Mouse (Mus musculus) small intestine, adult 2 months (tissue): ENCODE measurements around the gene Msi1. TPM values are rescaled to one million over a fixed set of nuclear protein-coding genes. Genes with fewer than 3 reads are reported as not detected.
"Not testable (repeated sequence)": the region's sequence is repeated elsewhere in the genome, so short reads cannot be mapped to it uniquely, and the experiment has no call there.

Experiments used
- H3K27ac ChIP-seq: fragments of 200-500 bp; 2 replicates; pipeline ENCODE4 v1.5.1; 2012; ENCODE audit warnings: low read depth, low read length, control low read depth, inconsistent platforms; ENCODE audit not compliant: insufficient read depth
- H3K27me3 ChIP-seq: fragments of 200-500 bp; 2 replicates; pipeline ENCODE4 v1.6.1; 2012; ENCODE audit warnings: mild to moderate bottlenecking, moderate library complexity, low read length, inconsistent platforms; ENCODE audit not compliant: control insufficient read depth, insufficient read depth
- H3K36me3 ChIP-seq: fragments of 200-500 bp; 2 replicates; pipeline ENCODE4 v1.6.1; 2012; ENCODE audit warnings: mild to moderate bottlenecking, low read length, control low read depth, inconsistent platforms; ENCODE audit not compliant: control insufficient read depth, insufficient read depth
- H3K4me1 ChIP-seq: fragments of 200-500 bp; 2 replicates; pipeline ENCODE4 v1.6.1; 2012; ENCODE audit warnings: low read length, inconsistent platforms, mixed read lengths; ENCODE audit not compliant: control insufficient read depth, insufficient read depth, insufficient read length
- H3K4me3 ChIP-seq: fragments of 200-500 bp; 2 replicates; pipeline ENCODE4 v1.5.1; 2012; ENCODE audit warnings: low read depth, mild to moderate bottlenecking, control low read depth, inconsistent platforms, low read length, moderate library complexity
- CTCF ChIP-seq: fragments of 200-500 bp; IDR thresholded peaks from 2 replicates; pipeline ENCODE4 v1.5.1; 2012; ENCODE audit warnings: low read depth, mild to moderate bottlenecking, control low read depth, inconsistent platforms, low read length, moderate library complexity, mixed read lengths; ENCODE audit not compliant: insufficient replicate concordance, insufficient read length; ENCODE audit errors: extremely low read depth
- POLR2A ChIP-seq: fragments of 200-500 bp; IDR thresholded peaks from 2 replicates; pipeline ENCODE4 v1.6.1; 2012; ENCODE audit warnings: low read depth, mild to moderate bottlenecking, control low read depth, inconsistent platforms, low read length, moderate library complexity
- WGBS: fragments of 180-500 bp; shearing (Covaris S2); methylation state at CpG from one replicate; pipeline ENCODE4 v1.1.7; 2018; 5-methylcytosine and 5-hydroxymethylcytosine counted together
- polyA plus RNA-seq: library from polyadenylated mRNA; depleted of rRNA; stranded (reverse); fragments of >200 nt; gene quantifications from 2 replicates; pipeline ENCODE4 v1.2.3, GENCODE M21; 2012

Gene Msi1
- polyA plus RNA-seq, 1 experiment: 9.0 TPM

GRCm38 (mm10) chr5:115437945-115438315 lies 8.5 kb downstream of the Msi1 start:
- no peaks in the 10 kb centered on the region for H3K27me3 ChIP-seq
- H3K4me1 ChIP-seq: peaks cover 8% of the 10 kb centered on the region
- no peaks in the 10 kb centered on the region for H3K36me3 ChIP-seq
- no peak overlapping the region for H3K27ac ChIP-seq
- H3K4me3 ChIP-seq: no peak overlapping the region
- TF ChIP-seq CTCF (no peak), POLR2A (no peak)
- 74% methylated on average over 2 of the region's 2 CpGs for WGBS

GRCm38 (mm10) chr5:115438667-115439066 lies 9.3 kb downstream of the Msi1 start:
- Histone ChIP-seq H3K27ac (no peak overlapping the region), H3K4me1 (peaks cover 7% of the 10 kb centered on the region), H3K4me3 (no peak overlapping the region), H3K36me3 (no peaks in the 10 kb centered on the region), H3K27me3 (no peaks in the 10 kb centered on the region)
- TF ChIP-seq POLR2A (no peak), CTCF (no peak)
- WGBS: 76% methylated on average over 7 of the region's 7 CpGs

- Histone ChIP-seq H3K36me3 (no peaks in the 10 kb centered on the region), H3K27me3 (no peaks in the 10 kb centered on the region), H3K4me1 (peaks cover 1% of the 10 kb centered on the region; the same call in 1 of the 2 replicates), H3K27ac (no peak overlapping the region), H3K4me3 (no peak overlapping the region)
- TF ChIP-seq CTCF (peak; percentile 81; the same call in 1 of the 2 replicates), POLR2A (no peak)
- WGBS: 39% methylated on average over 14 of the region's 14 CpGs
Measured at GRCm38 (mm10) chr5:115441205-115441849, 11.9 kb downstream of the Msi1 start.

- not testable (repeated sequence) for H3K27me3 ChIP-seq, H3K4me1 ChIP-seq, H3K27ac ChIP-seq, H3K4me3 ChIP-seq, H3K36me3 ChIP-seq
- peak; percentile 45; the same call in 1 of the 2 replicates for TF ChIP-seq CTCF
- WGBS: 77% methylated on average over 5 of the region's 5 CpGs
Measured at GRCm38 (mm10) chr5:115442663-115443062, 13.3 kb downstream of the Msi1 start.

GRCm38 (mm10) chr5:115444130-115444529 lies 14.7 kb downstream of the Msi1 start:
- H3K27me3 ChIP-seq: no peaks in the 10 kb centered on the region
- H3K4me1 ChIP-seq: no peaks in the 10 kb centered on the region
- TF ChIP-seq CTCF: no peak
- TF ChIP-seq POLR2A: no peak
- no peak overlapping the region for H3K27ac ChIP-seq
- H3K36me3 ChIP-seq: no peaks in the 10 kb centered on the region
- WGBS: 91% methylated on average over 11 of the region's 11 CpGs
- no peak overlapping the region for H3K4me3 ChIP-seq

GRCm38 (mm10) chr5:115447108-115447507 lies 17.7 kb downstream of the Msi1 start:
- Histone ChIP-seq H3K27ac (no peak overlapping the region), H3K36me3 (no peaks in the 10 kb centered on the region; the same call in 1 of the 2 replicates), H3K4me1 (no peaks in the 10 kb centered on the region), H3K4me3 (no peak overlapping the region), H3K27me3 (no peaks in the 10 kb centered on the region)
- WGBS: 74% methylated on average over 17 of the region's 17 CpGs
- TF ChIP-seq POLR2A (no peak), CTCF (no peak)

GRCm38 (mm10) chr5:115449247-115449646 lies 19.8 kb downstream of the Msi1 start:
- no peak for TF ChIP-seq POLR2A
- TF ChIP-seq CTCF: no peak
- H3K4me1 ChIP-seq: no peaks in the 10 kb centered on the region
- no peak overlapping the region for H3K4me3 ChIP-seq
- no peaks in the 10 kb centered on the region for H3K27me3 ChIP-seq
- no peak overlapping the region for H3K27ac ChIP-seq
- WGBS: 89% methylated on average over 3 of the region's 3 CpGs
- no peaks in the 10 kb centered on the region; the same call in 1 of the 2 replicates for H3K36me3 ChIP-seq

GRCm38 (mm10) chr5:115450410-115451317 lies 21.3 kb downstream of the Msi1 start:
- Histone ChIP-seq H3K27ac (no peak overlapping the region), H3K27me3 (no peaks in the 10 kb centered on the region), H3K4me3 (no peak overlapping the region), H3K4me1 (no peaks in the 10 kb centered on the region), H3K36me3 (no peaks in the 10 kb centered on the region; the same call in 1 of the 2 replicates)
- TF ChIP-seq CTCF (no peak), POLR2A (no peak)
- WGBS: 91% methylated on average over 27 of the region's 27 CpGs
